Mouse (Mus musculus) olfactory bulb, adult 2 months (tissue): ENCODE results near the gene Stap2. TPM values are rescaled to one million over a fixed set of nuclear protein-coding genes. Genes with fewer than 3 reads are reported as not detected.

Experiments used
- H3K27ac ChIP-seq: fragments of 200-500 bp; 2 replicates; pipeline ENCODE4 v1.5.1; 2012; ENCODE audit warnings: low read depth, low read length; ENCODE audit not compliant: insufficient read depth
- H3K4me1 ChIP-seq: fragments of 200-500 bp; 2 replicates; pipeline ENCODE4 v1.6.1; 2012; ENCODE audit warnings: low read length; ENCODE audit not compliant: control insufficient read depth, insufficient read depth
- H3K4me3 ChIP-seq: fragments of 200-500 bp; 2 replicates; pipeline ENCODE4 v1.5.1; 2012; ENCODE audit warnings: mild to moderate bottlenecking, low read depth, low read length, moderate library complexity; ENCODE audit not compliant: insufficient read depth
- CTCF ChIP-seq: fragments of 200-500 bp; IDR thresholded peaks from 2 replicates; pipeline ENCODE4 v1.5.1; 2012; ENCODE audit warnings: low read depth, mild to moderate bottlenecking, low read length, moderate library complexity; ENCODE audit not compliant: insufficient read depth
- POLR2A ChIP-seq: fragments of 200-500 bp; IDR thresholded peaks from 2 replicates; pipeline ENCODE4 v1.6.1; 2012; ENCODE audit warnings: mild to moderate bottlenecking, low read depth, low read length, moderate library complexity; ENCODE audit not compliant: insufficient read depth
- WGBS: fragments of 180-500 bp; shearing (Covaris S2); methylation state at CpG from one replicate; pipeline ENCODE4 v1.1.7; 2018; 5-methylcytosine and 5-hydroxymethylcytosine counted together
- polyA plus RNA-seq: library from polyadenylated mRNA; stranded (reverse); fragments of >200 nt; gene quantifications from 2 replicates; pipeline ENCODE4 v1.2.4, GENCODE M21; 2012; ENCODE audit warnings: low replicate concordance; ENCODE audit not compliant: missing spikeins, insufficient read depth, insufficient read length

The Stap2 gene
- polyA plus RNA-seq, 1 experiment, result not detected

DNA sequence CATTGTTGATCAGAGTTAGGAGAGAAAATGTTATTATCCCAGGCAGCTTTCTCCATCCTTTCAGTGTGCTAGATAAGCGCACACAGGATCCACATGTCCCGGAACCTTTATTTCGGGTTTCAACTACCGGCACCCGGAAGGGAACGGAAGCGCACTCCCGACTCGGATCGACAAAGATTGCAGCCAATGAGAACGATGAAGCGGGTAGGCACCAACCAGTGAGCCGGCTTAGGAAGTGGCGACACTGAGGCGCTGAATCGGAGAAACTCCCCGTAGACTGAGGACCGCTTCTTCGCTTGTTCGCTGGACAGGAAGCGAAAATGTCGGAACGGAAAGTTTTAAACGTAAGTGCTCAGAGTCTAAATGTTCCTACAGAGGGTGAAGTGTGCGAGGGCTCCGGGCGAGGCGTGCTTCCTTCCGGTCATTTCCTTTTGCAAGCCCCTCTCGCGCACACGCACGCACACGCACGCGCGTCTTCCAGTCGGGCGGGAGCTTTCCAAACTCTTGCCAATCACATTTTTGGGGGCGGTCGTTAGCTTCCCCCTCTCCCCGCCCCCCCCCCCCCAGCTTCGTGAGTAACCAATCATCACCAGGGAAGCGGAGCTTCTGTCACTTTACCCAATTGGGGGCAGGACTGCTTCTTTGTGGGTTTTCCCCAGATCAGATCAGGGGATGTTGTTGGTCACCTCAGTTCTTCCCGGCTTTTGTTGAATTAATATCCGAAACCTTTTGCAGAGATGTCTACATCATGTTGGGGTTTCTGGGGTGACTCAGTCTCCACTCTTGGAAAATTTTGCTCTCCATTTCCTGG, 46.3 kb downstream of the Stap2 start, which contains the start of gene Yju2:
TSS of gene Yju2 (plus strand) at position 182 of the 811 bp plus-strand sequence.
- WGBS, result under 1% methylated on average over 45 of the region's 46 CpGs
- Histone ChIP-seq H3K27ac (peak within 1 kb of the TSS; percentile 99), H3K4me1 (peaks cover 23% of the 10 kb centered on the region), H3K4me3 (peak within 1 kb of the TSS; percentile 96)
- no peak for TF ChIP-seq CTCF
- TF ChIP-seq POLR2A, result peak; percentile 63; the same call in 1 of the 2 replicates

DNA sequence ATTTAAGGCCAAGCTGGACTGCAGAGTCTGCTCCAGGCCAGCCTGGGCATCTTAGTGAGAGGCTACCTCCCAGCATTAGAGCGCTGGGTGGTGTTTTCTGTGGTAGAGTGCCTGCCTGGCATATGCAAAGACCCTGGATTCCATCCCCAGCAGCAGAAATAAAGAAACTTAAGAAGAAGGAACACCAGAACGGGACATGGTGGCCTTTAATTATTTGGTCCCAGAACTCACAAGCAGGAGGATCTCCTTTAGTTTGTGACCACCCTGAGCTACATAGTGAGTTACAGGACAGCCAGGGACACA, 46.8 kb downstream of the Stap2 start:
- no peak for TF ChIP-seq POLR2A
- no peak for TF ChIP-seq CTCF
- H3K27ac ChIP-seq, result peak overlapping the region; percentile 79
- H3K4me3 ChIP-seq, result peak overlapping the region; percentile 5; the same call in 1 of the 2 replicates
- WGBS, result 28% methylated on average over 2 of the region's 2 CpGs
- peaks cover 23% of the 10 kb centered on the region for H3K4me1 ChIP-seq

DNA sequence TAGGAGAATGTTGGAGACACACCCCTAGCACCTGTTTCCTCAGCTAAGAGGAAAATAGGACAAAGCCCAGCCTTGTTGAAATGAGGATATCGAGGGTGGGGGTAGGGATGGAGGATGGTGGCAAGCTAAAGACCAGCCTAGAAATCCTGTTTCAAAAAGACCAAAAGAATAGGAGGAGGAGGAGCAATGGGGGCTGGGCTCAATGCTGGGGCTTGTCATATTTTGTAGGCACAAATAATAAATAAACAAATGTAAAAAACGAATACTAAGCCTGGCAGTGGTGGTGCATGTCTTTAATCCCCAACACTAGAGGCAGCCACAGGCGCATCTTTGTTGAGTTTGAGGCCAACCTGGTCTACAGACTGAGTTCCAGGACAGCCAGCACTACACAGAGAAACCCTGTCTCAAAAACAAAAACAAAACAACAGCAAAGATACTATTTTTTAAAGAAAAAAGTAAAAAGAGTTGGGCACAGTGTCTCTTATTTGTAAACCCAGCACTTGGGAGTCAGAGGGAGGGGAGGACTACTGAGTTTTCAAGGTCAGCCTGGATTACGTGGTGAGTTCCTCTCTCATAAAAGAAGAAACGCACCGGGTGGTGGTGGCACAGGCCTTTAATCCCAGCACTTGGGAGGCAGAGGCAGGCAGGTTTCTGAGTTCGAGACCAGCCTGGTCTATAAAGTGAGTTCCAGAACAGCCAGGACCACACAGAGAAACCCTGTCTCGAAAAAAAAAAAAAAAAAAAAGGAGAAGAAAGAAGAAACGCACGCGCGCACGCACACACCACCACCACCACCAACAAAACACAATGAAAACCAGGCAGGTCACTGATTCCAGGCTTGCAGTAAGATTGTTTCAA, 47.4 kb downstream of the Stap2 start:
- Histone ChIP-seq H3K4me3 (peak overlapping the region; percentile 5; the same call in 1 of the 2 replicates), H3K4me1 (peaks cover 19% of the 10 kb centered on the region), H3K27ac (0 out of 2 replicates have a peak overlapping the region, but pooled peaks have one; percentile 79)
- TF ChIP-seq CTCF (no peak), POLR2A (no peak)
- WGBS, result 72% methylated on average over 13 of the region's 13 CpGs

GRCm38 (mm10) chr17:55957168-55957567, 48.2 kb downstream of the Stap2 start:
- Histone ChIP-seq H3K4me1 (peaks cover 17% of the 10 kb centered on the region), H3K4me3 (no peak overlapping the region), H3K27ac (no peak overlapping the region)
- TF ChIP-seq POLR2A, result no peak
- TF ChIP-seq CTCF, result peak; percentile 76
- WGBS, result 10% methylated on average over 9 of the region's 9 CpGs

- TF ChIP-seq POLR2A (no peak), CTCF (no peak)
- Histone ChIP-seq H3K4me1 (peaks cover 17% of the 10 kb centered on the region), H3K27ac (no peak overlapping the region), H3K4me3 (no peak overlapping the region)
- 25% methylated on average over 6 of the region's 6 CpGs for WGBS
Measured at GRCm38 (mm10) chr17:55956591-55956990, 48.8 kb downstream of the Stap2 start.

GRCm38 (mm10) chr17:55956129-55956528, 49.3 kb downstream of the Stap2 start:
- Histone ChIP-seq H3K27ac (no peak overlapping the region), H3K4me3 (peak overlapping the region; percentile 35), H3K4me1 (peaks cover 17% of the 10 kb centered on the region)
- WGBS, result 2% methylated on average over 26 of the region's 26 CpGs
- no peak for TF ChIP-seq POLR2A
- TF ChIP-seq CTCF, result no peak

GRCm38 (mm10) chr17:55954229-55954628, 51.2 kb downstream of the Stap2 start:
- H3K4me1 ChIP-seq, result peaks cover 12% of the 10 kb centered on the region
- 54% methylated on average over 16 of the region's 16 CpGs for WGBS
- no peak overlapping the region for H3K27ac ChIP-seq
- TF ChIP-seq POLR2A (no peak), CTCF (no peak)
- H3K4me3 ChIP-seq, result no peak overlapping the region

GRCm38 (mm10) chr17:55953751-55954150, 51.6 kb downstream of the Stap2 start:
- Histone ChIP-seq H3K27ac (no peak overlapping the region), H3K4me1 (peaks cover 12% of the 10 kb centered on the region), H3K4me3 (no peak overlapping the region)
- no peak for TF ChIP-seq POLR2A
- TF ChIP-seq CTCF, result no peak
- WGBS, result 81% methylated on average over 6 of the region's 6 CpGs

- WGBS, result 83% methylated on average over 6 of the region's 6 CpGs
- no peak within 1 kb of the TSS for H3K4me3 ChIP-seq
- TF ChIP-seq CTCF (no peak), POLR2A (no peak)
- peaks cover 9% of the 10 kb centered on the region for H3K4me1 ChIP-seq
- H3K27ac ChIP-seq, result no peak within 1 kb of the TSS
Measured at GRCm38 (mm10) chr17:55952447-55953027, 52.8 kb downstream of the Stap2 start, which contains the start of gene Ebi3. Gene Ebi3 (plus strand): TSS chr17:55952640.
